Mouse (Mus musculus) kidney, adult 2 months (tissue): ENCODE measurements around the gene Smpd2.

Experiments used
- CTCF ChIP-seq: fragments of 200-500 bp; conservative IDR thresholded peaks from 2 replicates; pipeline ENCODE4 v1.5.1; 2011; ENCODE audit warnings: low read depth, mild to moderate bottlenecking, control low read depth, low read length, moderate library complexity, mixed read lengths; ENCODE audit not compliant: insufficient read depth, insufficient read length
- POLR2A ChIP-seq: fragments of 200-500 bp; IDR thresholded peaks from one replicate; pipeline ENCODE4 v1.6.1; 2011; ENCODE audit warnings: low read depth, low read length, control low read depth

GRCm38 (mm10) chr10:41472962-41473481 lies 17.1 kb downstream of the Smpd2 start:
- TF ChIP-seq CTCF (no peak), POLR2A (no peak)
